Mouse (Mus musculus) small intestine, adult 2 months (tissue): ENCODE data around the gene Cox18. TPM values are rescaled to one million over a fixed set of nuclear protein-coding genes. Genes with fewer than 3 reads are reported as not detected.

Source experiments
- H3K27ac ChIP-seq: fragments of 200-500 bp; 2 replicates; pipeline ENCODE4 v1.5.1; 2012; ENCODE audit warnings: low read depth, low read length, control low read depth, inconsistent platforms; ENCODE audit not compliant: insufficient read depth
- H3K27me3 ChIP-seq: fragments of 200-500 bp; 2 replicates; pipeline ENCODE4 v1.6.1; 2012; ENCODE audit warnings: mild to moderate bottlenecking, moderate library complexity, low read length, inconsistent platforms; ENCODE audit not compliant: control insufficient read depth, insufficient read depth
- H3K36me3 ChIP-seq: fragments of 200-500 bp; 2 replicates; pipeline ENCODE4 v1.6.1; 2012; ENCODE audit warnings: mild to moderate bottlenecking, low read length, control low read depth, inconsistent platforms; ENCODE audit not compliant: control insufficient read depth, insufficient read depth
- H3K4me1 ChIP-seq: fragments of 200-500 bp; 2 replicates; pipeline ENCODE4 v1.6.1; 2012; ENCODE audit warnings: low read length, inconsistent platforms, mixed read lengths; ENCODE audit not compliant: control insufficient read depth, insufficient read depth, insufficient read length
- H3K4me3 ChIP-seq: fragments of 200-500 bp; 2 replicates; pipeline ENCODE4 v1.5.1; 2012; ENCODE audit warnings: low read depth, mild to moderate bottlenecking, control low read depth, inconsistent platforms, low read length, moderate library complexity
- CTCF ChIP-seq: fragments of 200-500 bp; IDR thresholded peaks from 2 replicates; pipeline ENCODE4 v1.5.1; 2012; ENCODE audit warnings: low read depth, mild to moderate bottlenecking, control low read depth, inconsistent platforms, low read length, moderate library complexity, mixed read lengths; ENCODE audit not compliant: insufficient replicate concordance, insufficient read length; ENCODE audit errors: extremely low read depth
- POLR2A ChIP-seq: fragments of 200-500 bp; IDR thresholded peaks from 2 replicates; pipeline ENCODE4 v1.6.1; 2012; ENCODE audit warnings: low read depth, mild to moderate bottlenecking, control low read depth, inconsistent platforms, low read length, moderate library complexity
- WGBS: fragments of 180-500 bp; shearing (Covaris S2); methylation state at CpG from one replicate; pipeline ENCODE4 v1.1.7; 2018; 5-methylcytosine and 5-hydroxymethylcytosine counted together
- polyA plus RNA-seq: library from polyadenylated mRNA; depleted of rRNA; stranded (reverse); fragments of >200 nt; gene quantifications from 2 replicates; pipeline ENCODE4 v1.2.3, GENCODE M21; 2012

Cox18 gene
- polyA plus RNA-seq, 1 experiment, result 27.3 TPM

- WGBS, result 89% methylated on average over 4 of the region's 4 CpGs
- Histone ChIP-seq H3K4me3 (no peak overlapping the region), H3K27ac (no peak overlapping the region), H3K36me3 (peaks cover 60% of the 10 kb centered on the region), H3K27me3 (no peaks in the 10 kb centered on the region), H3K4me1 (no peaks in the 10 kb centered on the region)
- TF ChIP-seq POLR2A (no peak), CTCF (no peak)
Observed at GRCm38 (mm10) chr5:90233305-90233704, 9.5 kb upstream of the Cox18 start.

GRCm38 (mm10) chr5:90229760-90230159, 6.0 kb upstream of the Cox18 start:
- Histone ChIP-seq H3K27me3 (no peaks in the 10 kb centered on the region), H3K36me3 (peaks cover 58% of the 10 kb centered on the region), H3K4me1 (no peaks in the 10 kb centered on the region; the same call in 1 of the 2 replicates), H3K27ac (no peak overlapping the region), H3K4me3 (no peak overlapping the region)
- 89% methylated on average over 2 of the region's 2 CpGs for WGBS
- TF ChIP-seq CTCF (no peak), POLR2A (no peak)

GRCm38 (mm10) chr5:90226696-90227095, 2.9 kb upstream of the Cox18 start:
- TF ChIP-seq POLR2A (no peak), CTCF (no peak)

GRCm38 (mm10) chr5:90224730-90225129, 929 bp upstream of the Cox18 start:
- Histone ChIP-seq H3K36me3 (peaks cover 35% of the 10 kb centered on the region), H3K4me3 (no peak overlapping the region), H3K27me3 (no peaks in the 10 kb centered on the region), H3K27ac (no peak overlapping the region), H3K4me1 (no peaks in the 10 kb centered on the region; the same call in 1 of the 2 replicates)
- no peak for TF ChIP-seq POLR2A
- no peak for TF ChIP-seq CTCF
- 82% methylated on average over 5 of the region's 5 CpGs for WGBS

More at GRCm38 (mm10) chr5:90226696-90227095, 2.9 kb upstream of the Cox18 start:
- Histone ChIP-seq H3K4me1 (no peaks in the 10 kb centered on the region; the same call in 1 of the 2 replicates), H3K4me3 (no peak overlapping the region), H3K36me3 (peaks cover 43% of the 10 kb centered on the region), H3K27me3 (no peaks in the 10 kb centered on the region), H3K27ac (no peak overlapping the region)
- WGBS, result 94% methylated on average over 3 of the region's 3 CpGs

GRCm38 (mm10) chr5:90222937-90223336, 864 bp downstream of the Cox18 start:
- Histone ChIP-seq H3K4me1 (no peaks in the 10 kb centered on the region; the same call in 1 of the 2 replicates), H3K27ac (no peak overlapping the region), H3K4me3 (no peak overlapping the region), H3K27me3 (no peaks in the 10 kb centered on the region), H3K36me3 (peaks cover 26% of the 10 kb centered on the region)
- TF ChIP-seq POLR2A, result no peak
- no peak for TF ChIP-seq CTCF
- WGBS, result 27% methylated on average over 3 of the region's 3 CpGs

GRCm38 (mm10) chr5:90217791-90218190, 6.0 kb downstream of the Cox18 start:
- 88% methylated on average over 3 of the region's 3 CpGs for WGBS
- H3K27ac ChIP-seq, result no peak overlapping the region
- H3K4me1 ChIP-seq, result no peaks in the 10 kb centered on the region
- H3K4me3 ChIP-seq, result no peak overlapping the region
- peaks cover 33% of the 10 kb centered on the region for H3K36me3 ChIP-seq
- TF ChIP-seq CTCF (no peak), POLR2A (no peak)
- H3K27me3 ChIP-seq, result no peaks in the 10 kb centered on the region; the same call in 1 of the 2 replicates

- WGBS, result 93% methylated on average over 12 of the region's 12 CpGs
- Histone ChIP-seq H3K36me3 (peaks cover 33% of the 10 kb centered on the region), H3K27me3 (no peaks in the 10 kb centered on the region; the same call in 1 of the 2 replicates), H3K4me3 (no peak overlapping the region), H3K4me1 (no peaks in the 10 kb centered on the region), H3K27ac (no peak overlapping the region)
- TF ChIP-seq POLR2A (no peak), CTCF (no peak)
Observed at GRCm38 (mm10) chr5:90217226-90217625, 6.6 kb downstream of the Cox18 start.

- 96% methylated on average over 12 of the region's 12 CpGs for WGBS
- no peaks in the 10 kb centered on the region for H3K4me1 ChIP-seq
- no peak overlapping the region for H3K27ac ChIP-seq
- H3K4me3 ChIP-seq, result no peak overlapping the region
- H3K36me3 ChIP-seq, result peaks cover 24% of the 10 kb centered on the region
- no peaks in the 10 kb centered on the region; the same call in 1 of the 2 replicates for H3K27me3 ChIP-seq
- TF ChIP-seq POLR2A (no peak), CTCF (0 out of 2 replicates have a peak, but pooled peaks have one; percentile 2)
Observed at GRCm38 (mm10) chr5:90213356-90213755, 10.4 kb downstream of the Cox18 start.
